Mouse (Mus musculus) layer of hippocampus, adult 2 months (tissue): ENCODE results near the gene Vipas39. TPM values are rescaled to one million over a fixed set of nuclear protein-coding genes. Genes with fewer than 3 reads are reported as not detected.

ENCODE experiments used
- DNase-seq, 2 experiments: peaks; one replicate each; pipeline ENCODE4 v3.0.0; 2022; ENCODE audit warnings: low spot score in 2 of 2
- H3K27ac ChIP-seq: fragments of 200-600 bp; 2 replicates; pipeline ENCODE4 v1.8.1; 2022
- H3K4me3 ChIP-seq: fragments of 200-600 bp; 2 replicates; pipeline ENCODE4 v1.8.1; 2022; ENCODE audit warnings: mild to moderate bottlenecking
- CTCF ChIP-seq: fragments of 200-600 bp; conservative IDR thresholded peaks from 2 replicates; pipeline ENCODE4 v1.8.1; 2022; ENCODE audit warnings: antibody characterized with exemption, mild to moderate bottlenecking, moderate library complexity
- microRNA-seq, 2 experiments: library from miRNA; unstranded; fragments of <30 nt; microRNA quantifications; one replicate each; pipeline ENCODE4 v1.2.0; 2021
- total RNA-seq, 2 experiments: library from RNA; stranded (reverse); gene quantifications; 2 replicates each; pipeline ENCODE4 v1.2.3; 2021

Gene Vipas39
- total RNA-seq, 2 experiments from 2014 or later, result 58.2 to 64.0 TPM

- TF ChIP-seq CTCF, result no peak
These were observed 66.0 kb downstream of the Vipas39 start, which contains the start of gene Tmed8 for GRCm38 (mm10) chr12:87199973-87200586. TSS of gene Tmed8 (minus strand) at chr12:87200454.

GRCm38 (mm10) chr12:87199206-87199972 is 66.7 kb downstream of the Vipas39 start, which contains the start of gene Samd15:
TSS of gene Samd15 (plus strand) at chr12:87199723.
- no peak for TF ChIP-seq CTCF
- DNase-seq, result peak in 1 of 2 experiments; percentile 23
- Histone ChIP-seq H3K4me3 (peak within 1 kb of the TSS; percentile 80), H3K27ac (peak within 1 kb of the TSS; percentile 96)

More at GRCm38 (mm10) chr12:87199973-87200586, 66.0 kb downstream of the Vipas39 start, which contains the start of gene Tmed8:
- peak within 1 kb of the TSS; percentile 80 for H3K4me3 ChIP-seq
- H3K27ac ChIP-seq, result peak within 1 kb of the TSS; percentile 96
- DNase-seq, result peak; percentile 72 to 81

- TF ChIP-seq CTCF, result no peak
- H3K27ac ChIP-seq, result peak overlapping the region; percentile 96
- peak overlapping the region; percentile 80 for H3K4me3 ChIP-seq
- DNase-seq, result no peak
These were observed 67.3 kb downstream of the Vipas39 start for GRCm38 (mm10) chr12:87198792-87199191.

GRCm38 (mm10) chr12:87196310-87196709 is 69.7 kb downstream of the Vipas39 start:
- DNase-seq, result no peak
- Histone ChIP-seq H3K4me3 (no peak overlapping the region), H3K27ac (no peak overlapping the region)
- TF ChIP-seq CTCF, result no peak

- Histone ChIP-seq H3K27ac (no peak overlapping the region), H3K4me3 (no peak overlapping the region)
- no peak for DNase-seq
- TF ChIP-seq CTCF, result no peak
These were observed 71.0 kb downstream of the Vipas39 start for GRCm38 (mm10) chr12:87195069-87195468.

GRCm38 (mm10) chr12:87193008-87193407 is 73.0 kb downstream of the Vipas39 start:
- Histone ChIP-seq H3K4me3 (no peak overlapping the region), H3K27ac (no peak overlapping the region)
- no peak for TF ChIP-seq CTCF
- DNase-seq, result no peak

Small RNA genes lying within 50 kb of the gene (microRNA-seq; reads per million reads assigned to microRNA genes)
- gene Gm47293, result 0 reads per million in 2 experiments

Other genes starting within 250 kb of the Vipas39 start
- gene Tmem63c, start 244.9 kb downstream of the Vipas39 start, total RNA-seq, result 10 to 100 TPM; 38.1 to 39.3 TPM
- gene Ngb, start 163.7 kb downstream of the Vipas39 start, total RNA-seq, result 1 to 10 TPM; 1.9 to 2.5 TPM
- gene Gstz1, start 119.1 kb downstream of the Vipas39 start, total RNA-seq, result 10 to 100 TPM; 48.7 to 50.9 TPM
- gene Pomt2, start 118.3 kb downstream of the Vipas39 start, total RNA-seq, result 10 to 100 TPM; 16.4 to 16.5 TPM
- 1 to 10 TPM; 3.5 to 4.8 TPM for gene Samd15, start 66.5 kb downstream of the Vipas39 start, total RNA-seq
- 10 to 100 TPM; 25.6 to 26.4 TPM for gene Tmed8, start 65.8 kb downstream of the Vipas39 start, total RNA-seq
- 1 to 10 TPM; 1.7 to 2.0 TPM for gene Noxred1, start 27.5 kb downstream of the Vipas39 start, total RNA-seq
- 100 to 1,000 TPM; 174 to 176 TPM for gene Ahsa1, start 223 bp upstream of the Vipas39 start, total RNA-seq
- gene Ism2, start 33.4 kb upstream of the Vipas39 start, total RNA-seq, result under 1 TPM; 0.32 to 0.33 TPM
- gene Sptlc2, start 122.1 kb upstream of the Vipas39 start, total RNA-seq, result 10 to 100 TPM; 26.0 to 33.8 TPM
- gene Slirp, start 177.6 kb upstream of the Vipas39 start, total RNA-seq, result 100 to 1,000 TPM in 1 of 2 experiments, 10 to 100 TPM in 1; 92.6 to 101 TPM
- gene Alkbh1, start 177.8 kb upstream of the Vipas39 start, total RNA-seq, result 10 to 100 TPM; 18.1 to 18.6 TPM
- 10 to 100 TPM; 61.3 to 69.2 TPM for gene Snw1, start 206.0 kb upstream of the Vipas39 start, total RNA-seq
- gene Gm5788, start 228.5 kb upstream of the Vipas39 start, total RNA-seq, result not detected
- gene Gm8300, start 248.1 kb upstream of the Vipas39 start, total RNA-seq, result not detected